ENCODE assay signal across 8 mouse cellular contexts in the genomic region with DNA sequence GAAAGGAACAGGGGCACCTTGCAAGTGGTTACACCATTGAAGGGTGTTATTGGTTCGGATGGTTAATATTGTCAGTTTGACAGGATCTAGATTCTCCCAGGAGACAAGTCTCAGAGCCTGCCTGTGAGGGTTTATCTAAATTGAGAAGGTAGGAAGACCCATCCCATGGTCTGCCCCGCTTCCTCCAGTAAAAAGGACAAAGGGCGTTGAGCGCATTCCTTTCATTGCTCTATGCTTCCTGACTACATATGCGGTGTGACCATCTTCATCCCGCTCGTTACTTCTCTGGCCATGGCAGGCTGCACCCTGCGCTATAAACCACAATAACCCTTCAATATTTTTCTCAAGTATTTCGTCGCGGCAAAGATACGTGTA. TPM values are rescaled to one million over a fixed set of nuclear protein-coding genes. Genes with fewer than 3 reads are reported as not detected.
A peak's percentile ranks its signal among the peaks of the same experiment; 100 is the strongest.
DNase-seq lines count a peak whose midpoint lies in the region; ATAC-seq lines count a peak whose summit lies in the region.

No protein-coding gene starts in this region.

- WGBS in limb, embryonic 12.5 days = 23% methylated on average over 12 of the region's 12 CpGs
- 17% methylated on average over 12 of the region's 12 CpGs for WGBS in stomach, embryonic 14.5 days

- peak overlapping the region; percentile 58 for H3K4me2 ChIP-seq in limb, embryonic 12.5 days
- peak overlapping the region; percentile 61 for H3K4me2 ChIP-seq in stomach, embryonic 14.5 days (replicated peaks; ENCODE audit: low read depth, low read length)

- intact Hi-C loops in left cerebral cortex, postnatal 4 days (cut with DNase I) = loop anchor here (5.0 kb wide), 1 partner anchor 121 kb away; a partner anchor contains a TSS

- peak overlapping the region; percentile 88 for H3K4me3 ChIP-seq in megakaryocyte, embryonic 14.5 days (replicated peaks)
- H3K4me3 ChIP-seq in limb, embryonic 12.5 days (replicated peaks) = peak overlapping the region; percentile 48
- peak overlapping the region; percentile 36 for H3K4me3 ChIP-seq in stomach, embryonic 14.5 days (ENCODE audit: low read depth, low read length)

- DNase-seq in embryo, embryonic 10.5 days (ENCODE audit: low spot score) = peak; percentile 24
- no peak for DNase-seq in embryo, embryonic 11 days
- no peak for DNase-seq in left cerebral cortex, postnatal 4 days
- DNase-seq in cerebellum, postnatal 14 days = no peak

- peaks cover 4% of the 10 kb centered on the region for H3K36me3 ChIP-seq in megakaryocyte, embryonic 14.5 days (replicated peaks; ENCODE audit: low read length)
- peaks cover 6% of the 10 kb centered on the region; the same call in 1 of the 2 replicates for H3K36me3 ChIP-seq in limb, embryonic 12.5 days
- H3K36me3 ChIP-seq in stomach, embryonic 14.5 days (ENCODE audit: control insufficient read depth, insufficient read depth, low read length) = no peaks in the 10 kb centered on the region

- H3K27me3 ChIP-seq in megakaryocyte, embryonic 14.5 days (replicated peaks) = peaks cover 26% of the 10 kb centered on the region
- no peaks in the 10 kb centered on the region for H3K27me3 ChIP-seq in limb, embryonic 12.5 days
- no peaks in the 10 kb centered on the region for H3K27me3 ChIP-seq in stomach, embryonic 14.5 days (ENCODE audit: control insufficient read depth, insufficient read depth, low read length)

- peak overlapping the region; percentile 40; the same call in 1 of the 2 replicates for H3K9ac ChIP-seq in limb, embryonic 12.5 days (replicated peaks)
- H3K9ac ChIP-seq in stomach, embryonic 14.5 days (replicated peaks; ENCODE audit: low read depth, low read length) = peak overlapping the region; percentile 55

- 0 out of 2 replicates have a peak overlapping the region, but pooled peaks have one; percentile 14 for H3K27ac ChIP-seq in limb, embryonic 12.5 days
- peak overlapping the region; percentile 55 for H3K27ac ChIP-seq in stomach, embryonic 14.5 days (ENCODE audit: low read length)

- H3K9me3 ChIP-seq in megakaryocyte, embryonic 14.5 days = no peaks in the 10 kb centered on the region
- H3K9me3 ChIP-seq in limb, embryonic 12.5 days = no peaks in the 10 kb centered on the region
- H3K9me3 ChIP-seq in stomach, embryonic 14.5 days (ENCODE audit: control insufficient read depth, low read depth, low read length) = no peaks in the 10 kb centered on the region

- no peak for ATAC-seq in megakaryocyte, adult 5-6 weeks (ENCODE audit: poor library complexity, severe bottlenecking)
- ATAC-seq in limb, embryonic 12.5 days (ENCODE audit: insufficient number of reproducible peaks, insufficient read depth, low FRiP score, low TSS enrichment, low read depth) = no peak
- ATAC-seq in stomach, embryonic 14.5 days (ENCODE audit: insufficient number of reproducible peaks, insufficient read depth, low FRiP score, low read depth) = no peak

- peaks cover 31% of the 10 kb centered on the region for H3K4me1 ChIP-seq in megakaryocyte, embryonic 14.5 days
- H3K4me1 ChIP-seq in limb, embryonic 12.5 days (replicated peaks) = peaks cover 6% of the 10 kb centered on the region; the same call in 1 of the 2 replicates
- no peaks in the 10 kb centered on the region for H3K4me1 ChIP-seq in stomach, embryonic 14.5 days (ENCODE audit: control insufficient read depth, insufficient read depth, low read length)

RNA-seq across cellular contexts. Expression of a gene that starts 8.4 kb away (rescaled TPM):
- 3.0 and 8.9 TPM in 2 replicates for polyA plus RNA-seq in megakaryocyte, embryonic 14.5 days (2012; ENCODE audit: insufficient read depth, low replicate concordance)
- 28.2 and 29.2 TPM in 2 replicates for total RNA-seq in megakaryocyte, adult 5-6 weeks (2015)
- total RNA-seq in megakaryocyte, adult 5-6 weeks (2017) = 58.4 and 78.1 TPM in 2 replicates
- polyA plus RNA-seq in limb, embryonic 12.5 days (2016; fragmentation: Nextera tagmentation; extraction: Ambion mirVana) = 6.7 and 8.4 TPM in 2 replicates
- polyA plus RNA-seq in stomach, embryonic 14.5 days (2014; fragmentation: Nextera tagmentation; extraction: Ambion mirVana) = 6.7 TPM in 2 replicates
- total RNA-seq in left cerebral cortex, postnatal 4 days (2021) = 10 to 100 TPM; 30.3 to 32.1 TPM

RNA-seq across cellular contexts. Expression of a gene that starts 56.3 kb away (rescaled TPM):
- polyA plus RNA-seq in megakaryocyte, embryonic 14.5 days (2012; ENCODE audit: insufficient read depth, low replicate concordance) = 26.6 and 26.8 TPM in 2 replicates
- total RNA-seq in megakaryocyte, adult 5-6 weeks (2015) = 14.5 and 15.3 TPM in 2 replicates
- total RNA-seq in megakaryocyte, adult 5-6 weeks (2017) = 48.1 and 50.4 TPM in 2 replicates
- polyA plus RNA-seq in limb, embryonic 12.5 days (2016; fragmentation: Nextera tagmentation; extraction: Ambion mirVana) = 62.8 and 65.1 TPM in 2 replicates
- polyA plus RNA-seq in stomach, embryonic 14.5 days (2014; fragmentation: Nextera tagmentation; extraction: Ambion mirVana) = 38.2 and 45.3 TPM in 2 replicates
- total RNA-seq in left cerebral cortex, postnatal 4 days (2021) = 10 to 100 TPM; 44.2 to 46.4 TPM

Comparison
In these comparisons a context has a peak if more than half of its experiments do, and no peak if none do; other contexts are left out.
1. H3K4me3 ChIP-seq: peak in every context shown above with its lines; median percentile 88 in megakaryocyte, embryonic 14.5 days; 48 in limb, embryonic 12.5 days; 36 in stomach, embryonic 14.5 days.